Mouse (Mus musculus) spleen, postnatal 10 days (tissue): Measurements from ENCODE around the gene Mrpl45.
"Not testable (repeated sequence)": the region's sequence is repeated elsewhere in the genome, so short reads cannot be mapped to it uniquely, and the experiment has no call there.

Experiments used
- DNase-seq, 2 experiments: peaks; one replicate each; pipeline ENCODE4 v3.0.0; 2021 to 2022; ENCODE audit warnings: low spot score in 2 of 2

Mrpl45 gene

GRCm38 (mm10) chr11:97315504-97316503, at the start of gene Mrpl45:
TSS of gene Mrpl45 (plus strand) at chr11:97315716.
- peak; percentile 95 to 99 for DNase-seq

GRCm38 (mm10) chr11:97266544-97266943, 49.0 kb upstream of the Mrpl45 start:
- DNase-seq: not testable (repeated sequence)

GRCm38 (mm10) chr11:97270004-97270403, 45.5 kb upstream of the Mrpl45 start:
- DNase-seq: not testable (repeated sequence)

GRCm38 (mm10) chr11:97272835-97273234, 42.7 kb upstream of the Mrpl45 start:
- DNase-seq: no peak

- peak in 1 of 2 experiments; percentile 36 for DNase-seq
Measured at GRCm38 (mm10) chr11:97273613-97274012, 41.9 kb upstream of the Mrpl45 start.

GRCm38 (mm10) chr11:97274947-97275346, 40.6 kb upstream of the Mrpl45 start:
- DNase-seq: not testable (repeated sequence)

GRCm38 (mm10) chr11:97275349-97275748, 40.2 kb upstream of the Mrpl45 start:
- DNase-seq: no peak

- no peak for DNase-seq
Measured at GRCm38 (mm10) chr11:97276019-97276418, 39.5 kb upstream of the Mrpl45 start.

GRCm38 (mm10) chr11:97277166-97277565, 38.4 kb upstream of the Mrpl45 start:
- no peak for DNase-seq

- no peak for DNase-seq
Measured at GRCm38 (mm10) chr11:97278456-97278855, 37.1 kb upstream of the Mrpl45 start.

- no peak for DNase-seq
Measured at GRCm38 (mm10) chr11:97279040-97279404, 36.5 kb upstream of the Mrpl45 start.

GRCm38 (mm10) chr11:97279405-97280215, 35.9 kb upstream of the Mrpl45 start:
- DNase-seq: peak in 1 of 2 experiments; percentile 29

- DNase-seq: peak; percentile 81 to 82
Measured at GRCm38 (mm10) chr11:97280216-97280861, 35.2 kb upstream of the Mrpl45 start, which contains the start of gene Npepps. TSS of gene Npepps (minus strand) at chr11:97280638.

- no peak for DNase-seq
Measured at GRCm38 (mm10) chr11:97282179-97282578, 33.3 kb upstream of the Mrpl45 start.

GRCm38 (mm10) chr11:97284854-97285253, 30.7 kb upstream of the Mrpl45 start:
- no peak for DNase-seq

GRCm38 (mm10) chr11:97285852-97286775, 29.4 kb upstream of the Mrpl45 start:
- no peak for DNase-seq

GRCm38 (mm10) chr11:97286973-97287372, 28.5 kb upstream of the Mrpl45 start:
- DNase-seq: no peak

GRCm38 (mm10) chr11:97287643-97288042, 27.9 kb upstream of the Mrpl45 start:
- DNase-seq: no peak

GRCm38 (mm10) chr11:97289276-97290230, 26.0 kb upstream of the Mrpl45 start:
- DNase-seq: no peak
